Mouse (Mus musculus) embryonic fibroblast, embryonic 13.5 days (primary cell): Measurements from ENCODE around the gene Igf1r.

Experiments
- CTCF ChIP-seq: IDR thresholded peaks from 2 replicates; pipeline ENCODE4 v1.5.1; 2011; ENCODE audit warnings: mild to moderate bottlenecking, control low read depth, low read length, moderate library complexity, borderline replicate concordance; ENCODE audit not compliant: insufficient read depth
- POLR2A ChIP-seq: IDR thresholded peaks from 2 replicates; pipeline ENCODE4 v1.6.1; 2011; ENCODE audit warnings: low read depth, mild to moderate bottlenecking, control low read depth, low read length, moderate library complexity

- TF ChIP-seq POLR2A (no peak), CTCF (no peak)
Observed at GRCm38 (mm10) chr7:68210417-68210816, 257.8 kb downstream of the Igf1r start.
